Mouse (Mus musculus): ENCODE results near the gene Gm45140.
"Not testable (repeated sequence)": the region's sequence is repeated elsewhere in the genome, so short reads cannot be mapped to it uniquely, and the experiment has no call there.

Gene Gm45140

DNA sequence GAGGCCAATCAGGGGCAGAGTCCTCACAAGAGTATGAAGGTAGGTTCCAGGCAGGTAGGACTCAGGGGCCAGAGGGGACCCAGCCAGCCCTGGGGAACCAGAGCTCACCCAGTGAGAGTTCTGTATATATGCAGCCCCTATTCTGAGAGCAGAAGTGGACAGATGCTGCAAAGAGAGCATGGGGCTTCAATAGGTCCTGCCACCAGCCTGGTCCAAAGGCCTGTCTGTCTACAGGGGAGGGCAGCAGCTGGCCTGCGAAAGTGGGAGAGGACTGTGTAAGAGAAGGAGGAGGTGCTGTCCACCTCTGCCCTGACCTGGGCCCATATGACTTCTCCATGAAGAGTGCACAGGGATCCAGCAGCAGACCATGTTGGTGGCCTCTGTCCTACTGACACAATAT lies 58.9 kb downstream of the Gm45140 start:
- no peak for DNase-seq (ENCODE audit: low spot score in 2 of 2)

DNA sequence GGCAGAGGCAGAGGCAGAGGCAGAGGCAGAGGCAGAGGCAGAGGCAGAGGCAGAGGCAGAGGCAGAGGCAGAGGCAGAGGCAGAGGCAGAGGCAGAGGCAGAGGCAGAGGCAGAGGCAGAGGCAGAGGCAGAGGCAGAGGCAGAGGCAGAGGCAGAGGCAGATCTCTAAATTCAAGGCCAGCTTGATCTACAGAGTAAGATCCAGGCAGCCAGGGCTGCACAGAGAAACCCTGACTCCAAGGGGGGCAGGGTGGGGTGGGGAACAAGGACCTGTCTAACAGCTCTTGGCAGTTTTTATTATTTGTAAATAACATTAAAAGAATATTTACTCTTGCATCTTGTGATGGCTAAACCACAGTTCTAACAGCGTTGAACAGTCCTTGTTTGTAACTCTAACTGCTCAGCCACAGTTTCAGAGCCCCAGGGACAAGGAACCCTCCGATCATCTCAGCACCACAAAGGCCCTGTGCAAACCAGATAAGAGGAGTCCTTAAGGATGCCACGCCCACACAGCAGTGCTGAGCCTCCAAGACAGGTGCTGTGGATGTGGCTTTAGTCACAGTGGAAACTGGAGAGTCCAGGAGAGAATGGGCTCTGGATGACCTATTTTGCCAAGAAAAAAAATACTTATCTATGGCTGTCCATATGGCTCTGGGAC lies 59.9 kb downstream of the Gm45140 start:
- no peak for DNase-seq (ENCODE audit: low spot score in 2 of 2)

DNA sequence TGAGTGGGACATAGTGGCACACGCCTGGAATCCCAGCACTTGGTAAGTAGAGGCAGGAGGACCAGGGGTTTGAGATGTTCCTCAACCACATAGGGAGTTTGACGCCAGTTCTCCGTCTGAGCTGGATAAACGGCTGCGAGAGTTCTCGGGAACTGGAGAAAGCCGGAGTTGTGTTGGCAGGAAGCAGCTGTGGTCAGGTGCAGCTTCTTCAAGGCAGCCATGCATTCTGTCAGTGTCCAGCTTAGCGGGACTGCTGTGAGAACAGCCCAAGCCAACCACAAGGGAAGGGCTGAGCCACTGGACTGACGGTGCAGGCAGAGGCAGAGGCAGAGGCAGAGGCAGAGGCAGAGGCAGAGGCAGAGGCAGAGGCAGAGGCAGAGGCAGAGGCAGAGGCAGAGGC lies 60.7 kb downstream of the Gm45140 start:
- DNase-seq (ENCODE audit: low spot score in 2 of 2) = no peak

DNA sequence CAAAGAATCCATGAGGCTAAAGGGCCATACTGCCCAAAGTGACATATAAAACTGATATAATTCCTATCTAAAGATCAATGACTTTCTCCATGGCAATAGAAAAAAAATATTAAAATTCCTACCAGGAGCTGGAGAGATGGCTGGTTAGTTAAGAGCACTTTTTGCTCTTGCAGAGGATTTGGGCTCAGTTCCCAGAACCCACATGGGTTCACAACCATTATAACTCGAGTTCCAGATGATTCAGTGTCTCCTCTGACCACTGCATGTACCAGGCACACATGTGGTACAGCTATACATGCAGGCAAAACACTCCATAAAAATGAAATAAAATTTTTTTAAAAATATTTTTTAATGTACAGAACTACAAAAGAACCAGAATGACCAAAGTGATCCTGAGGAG lies 61.1 kb downstream of the Gm45140 start:
- DNase-seq (ENCODE audit: low spot score in 2 of 2) = no peak

DNA sequence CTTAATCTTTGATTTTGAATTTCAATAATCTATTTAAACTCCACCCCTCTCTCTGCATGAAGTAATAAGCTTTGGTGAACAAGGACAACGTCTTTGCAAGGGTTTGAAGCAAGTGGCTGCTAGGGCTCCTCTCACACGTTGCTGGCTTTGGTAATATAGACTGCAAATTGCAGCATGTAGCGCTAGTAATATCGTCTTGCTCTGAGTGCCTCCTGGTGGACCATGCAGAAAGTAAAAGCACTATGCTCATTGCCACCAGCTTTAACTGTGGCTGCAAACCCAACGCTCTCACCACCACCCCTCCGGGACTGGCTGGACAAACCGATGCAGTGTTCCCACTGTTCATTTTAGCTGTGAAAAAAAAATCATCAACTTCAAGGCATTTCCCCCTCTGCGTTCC lies 65.0 kb downstream of the Gm45140 start:
- DNase-seq (ENCODE audit: low spot score in 2 of 2) = no peak

DNA sequence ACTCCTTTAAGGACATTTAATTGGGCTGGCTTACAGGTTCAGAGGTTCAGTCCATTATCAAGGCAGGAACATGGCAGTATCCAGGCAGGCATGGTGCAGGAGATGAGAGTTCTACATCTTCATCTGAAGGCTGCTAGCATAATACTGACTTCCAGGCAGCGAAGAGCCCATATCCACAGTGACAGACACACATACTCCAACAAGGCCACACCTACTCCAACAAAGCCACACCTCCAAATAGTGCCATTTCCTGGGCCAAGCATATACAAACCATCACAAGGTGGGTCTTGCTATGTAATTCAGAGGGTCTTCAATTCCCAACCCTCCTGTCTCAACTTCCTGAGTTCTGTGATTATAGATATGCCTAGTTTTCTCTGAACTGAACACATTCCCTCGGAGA lies 71.3 kb downstream of the Gm45140 start:
- DNase-seq (ENCODE audit: low spot score in 2 of 2) = not testable (repeated sequence)

DNA sequence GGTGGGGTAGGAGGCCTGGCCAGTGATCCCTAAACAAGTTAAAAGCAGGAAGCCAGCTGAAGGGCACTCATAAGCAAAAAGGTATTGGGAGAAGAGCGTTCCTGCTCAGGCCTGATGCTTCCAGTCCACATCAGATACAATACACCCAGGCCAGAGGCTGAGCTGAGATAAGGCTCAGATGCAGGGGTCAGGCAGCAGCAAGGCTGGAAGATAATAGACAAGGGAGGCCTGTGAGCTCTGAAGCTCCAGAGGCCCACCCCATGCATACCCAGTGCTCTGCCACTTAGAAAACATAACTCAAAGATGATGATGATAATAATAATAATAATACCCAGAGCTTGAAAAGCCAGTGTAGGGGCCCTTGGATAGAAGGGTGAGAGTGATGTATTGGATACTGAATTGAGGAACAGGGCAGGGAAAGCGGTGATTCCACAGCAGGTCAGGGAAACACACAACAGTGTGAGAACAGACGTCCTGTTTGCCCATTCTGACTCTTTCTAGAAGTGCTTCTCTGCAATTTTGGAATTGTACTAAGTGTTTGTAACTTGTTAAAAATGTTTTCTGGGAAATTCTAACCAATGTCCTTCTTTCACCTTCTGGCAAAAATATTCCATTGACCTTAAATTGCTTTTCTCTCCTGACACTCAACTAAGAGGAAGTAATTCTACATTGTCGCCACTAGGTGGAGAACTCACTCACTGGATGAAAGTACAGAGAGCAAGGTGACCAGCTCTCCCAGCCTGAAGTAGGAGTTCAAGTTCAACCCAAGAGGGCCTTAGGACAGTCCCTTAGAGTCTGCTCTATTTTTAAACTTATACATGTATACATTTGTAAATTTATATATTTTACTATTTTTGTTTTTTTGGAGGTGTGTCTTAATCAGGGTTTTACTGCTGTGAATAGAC lies 72.0 kb downstream of the Gm45140 start:
- no peak for DNase-seq (ENCODE audit: low spot score in 2 of 2)

DNA sequence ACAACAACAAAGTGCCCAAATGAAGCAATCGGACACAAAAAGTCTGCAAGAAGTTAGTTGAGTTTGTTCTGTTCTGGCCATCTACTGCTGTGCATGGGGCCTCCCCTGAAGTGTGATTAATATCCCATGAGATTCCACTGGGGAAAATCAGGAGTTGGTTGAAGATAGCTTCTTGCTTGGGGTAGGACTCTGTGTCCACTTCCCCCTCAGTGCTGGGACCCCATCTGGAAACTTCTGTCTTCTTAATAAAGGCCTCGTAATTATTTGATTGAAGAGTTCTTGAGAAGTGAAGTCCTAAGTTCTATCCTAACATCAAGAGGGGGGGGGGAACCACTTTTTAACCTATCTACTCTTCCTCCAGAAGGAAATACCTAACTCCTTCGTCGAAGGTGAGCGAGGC lies 73.4 kb downstream of the Gm45140 start:
- DNase-seq (ENCODE audit: low spot score in 2 of 2) = no peak

DNA sequence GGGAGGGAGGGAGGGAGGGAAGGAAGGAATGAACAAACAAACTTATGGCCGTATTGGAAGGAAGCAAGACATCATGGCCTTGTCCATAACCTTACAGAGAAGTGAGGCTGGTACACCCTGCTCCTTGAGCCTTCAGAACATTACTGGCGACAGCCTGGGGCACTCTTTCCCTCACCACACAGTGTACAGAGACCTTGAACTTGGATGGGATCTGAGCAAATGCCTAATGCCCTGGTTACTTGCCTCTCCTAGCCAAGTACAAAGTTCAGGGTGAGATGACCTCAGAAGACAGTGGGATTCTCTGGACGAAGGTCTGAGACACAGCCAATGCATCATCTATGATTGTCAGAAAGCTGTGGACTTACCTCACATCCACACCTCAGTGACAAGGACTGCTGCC lies 75.7 kb downstream of the Gm45140 start:
- no peak for DNase-seq (ENCODE audit: low spot score in 2 of 2)

DNA sequence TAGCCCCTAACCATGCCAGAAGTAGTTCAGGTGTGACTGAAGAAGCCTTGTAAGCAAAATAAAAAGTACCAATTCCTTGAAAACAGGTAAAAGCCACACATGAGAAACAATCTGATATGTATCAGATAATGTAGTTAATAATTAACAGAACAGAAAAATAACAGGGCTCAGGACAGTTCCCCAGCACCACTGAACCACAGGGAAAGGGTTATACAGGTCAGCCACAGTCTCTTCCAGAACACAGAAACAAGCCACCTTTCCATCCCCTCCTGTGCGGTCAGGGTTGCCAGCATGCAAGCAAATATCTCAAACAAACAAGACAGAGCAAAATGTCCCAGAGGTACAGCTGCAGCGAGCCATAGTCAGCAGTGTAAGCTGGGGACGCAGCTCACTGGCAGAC lies 76.2 kb downstream of the Gm45140 start:
- DNase-seq (ENCODE audit: low spot score in 2 of 2) = no peak

DNA sequence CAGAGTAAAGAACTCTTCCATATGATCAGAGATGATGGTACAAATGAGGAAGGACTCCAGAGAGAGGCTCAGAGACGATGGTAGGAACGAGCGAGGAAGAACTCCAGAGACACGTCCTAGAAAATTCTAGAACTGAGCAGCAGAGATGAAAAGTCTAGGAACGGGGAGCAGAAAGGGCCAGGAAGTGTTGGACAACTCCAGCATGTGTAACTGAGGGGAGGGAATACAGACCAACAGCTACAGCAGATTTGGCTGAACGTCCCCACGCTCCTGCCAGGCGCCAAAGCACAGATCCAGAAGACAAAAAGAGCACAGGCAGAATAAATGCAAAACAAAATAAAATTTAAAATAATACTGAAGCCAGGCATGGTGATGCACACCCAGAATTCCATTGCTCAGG lies 78.7 kb downstream of the Gm45140 start:
- no peak for DNase-seq (ENCODE audit: low spot score in 2 of 2)

DNA sequence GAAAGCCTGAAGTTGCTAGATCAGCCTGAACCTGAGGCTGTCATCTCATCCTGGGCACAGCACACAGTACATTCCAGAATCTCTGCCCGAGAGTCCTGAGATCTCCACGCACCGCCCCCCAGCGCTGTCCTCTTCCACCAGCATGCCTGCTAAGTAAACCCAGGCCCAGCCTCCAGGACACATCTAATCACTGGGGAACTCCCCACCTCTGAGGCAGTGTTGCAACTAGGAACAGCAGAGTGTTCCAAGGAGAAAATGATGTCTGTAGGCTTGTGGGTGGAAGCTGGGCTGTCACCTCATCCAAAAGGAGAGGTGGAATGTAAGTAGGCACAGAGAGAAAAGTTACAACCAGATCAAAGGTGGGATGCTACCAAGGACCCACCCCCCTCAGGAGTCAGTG lies 80.4 kb downstream of the Gm45140 start:
- DNase-seq (ENCODE audit: low spot score in 2 of 2) = no peak

DNA sequence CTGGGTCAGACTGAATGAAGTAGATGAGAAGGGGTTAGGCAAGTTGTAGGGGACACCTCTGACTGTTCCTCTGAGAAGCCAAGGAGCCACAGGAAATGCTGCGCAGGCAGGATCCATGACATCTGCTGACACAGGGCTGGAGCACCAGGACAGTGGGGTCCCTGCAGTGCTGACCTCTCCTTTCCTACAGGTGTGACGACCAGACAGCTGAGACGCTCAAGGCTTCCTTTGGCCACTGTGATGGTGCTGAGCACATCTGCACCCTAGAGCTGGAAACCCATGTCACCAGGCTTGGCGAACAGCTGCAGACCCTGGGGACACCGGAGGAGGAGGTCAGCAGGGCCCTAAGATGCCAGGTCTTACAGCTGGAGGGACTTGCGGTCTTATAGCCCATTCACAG lies 84.0 kb downstream of the Gm45140 start:
- no peak for DNase-seq (ENCODE audit: low spot score in 2 of 2)

DNA sequence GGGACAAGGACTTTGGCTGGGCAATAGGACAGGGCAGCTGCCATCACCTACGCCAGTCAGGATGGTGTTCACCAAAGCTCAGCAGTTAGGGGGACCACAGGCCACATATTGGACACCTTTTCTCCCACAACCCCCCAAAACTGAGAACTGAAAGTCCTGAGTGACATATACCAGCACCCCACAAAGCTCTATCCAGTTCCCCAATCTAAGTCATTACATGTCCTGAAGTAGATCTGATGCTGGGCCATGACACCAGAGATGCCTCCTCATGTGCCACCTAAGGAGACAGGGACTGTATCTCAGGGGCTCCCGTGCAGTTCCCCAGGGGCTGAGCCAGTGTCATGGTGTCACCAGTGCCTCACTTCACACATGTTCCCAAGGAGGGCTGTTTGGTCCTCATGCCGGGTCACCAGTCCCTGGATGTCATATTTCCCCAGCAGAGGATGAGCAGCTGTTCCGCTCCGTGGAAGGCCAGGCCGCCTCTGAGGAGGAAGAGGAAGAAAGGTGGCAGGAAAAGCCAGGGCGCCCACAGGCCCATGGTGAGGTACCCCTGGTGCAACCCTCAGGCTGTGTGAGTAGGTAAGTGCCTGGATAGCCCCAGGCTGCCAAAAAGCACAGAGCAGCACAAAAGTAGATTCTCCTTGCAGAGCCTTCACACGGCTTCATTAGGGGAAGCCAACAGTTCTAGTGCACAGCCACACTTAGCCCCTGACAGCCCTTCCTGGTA lies 85.2 kb downstream of the Gm45140 start:
- no peak for DNase-seq (ENCODE audit: low spot score in 2 of 2)

DNA sequence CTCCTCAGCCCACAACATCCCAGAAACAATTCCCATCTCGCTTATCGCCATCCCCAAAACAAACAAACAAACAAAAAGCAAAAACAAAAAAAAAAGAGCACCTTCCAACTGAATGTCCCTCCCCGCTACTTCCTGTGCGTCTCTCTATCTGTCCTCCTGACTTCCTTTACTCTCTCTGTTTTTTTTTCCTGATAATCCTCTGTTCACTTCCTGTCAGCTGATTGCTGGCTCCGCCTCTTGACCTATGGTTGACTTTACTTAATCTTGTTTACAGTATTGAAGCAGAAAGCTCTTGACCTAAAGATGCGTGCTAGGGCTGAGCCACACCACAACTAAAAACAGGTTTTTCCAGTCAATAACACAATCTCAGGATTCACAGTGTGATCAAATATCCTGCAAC lies 87.1 kb downstream of the Gm45140 start:
- DNase-seq (ENCODE audit: low spot score in 2 of 2) = no peak

DNA sequence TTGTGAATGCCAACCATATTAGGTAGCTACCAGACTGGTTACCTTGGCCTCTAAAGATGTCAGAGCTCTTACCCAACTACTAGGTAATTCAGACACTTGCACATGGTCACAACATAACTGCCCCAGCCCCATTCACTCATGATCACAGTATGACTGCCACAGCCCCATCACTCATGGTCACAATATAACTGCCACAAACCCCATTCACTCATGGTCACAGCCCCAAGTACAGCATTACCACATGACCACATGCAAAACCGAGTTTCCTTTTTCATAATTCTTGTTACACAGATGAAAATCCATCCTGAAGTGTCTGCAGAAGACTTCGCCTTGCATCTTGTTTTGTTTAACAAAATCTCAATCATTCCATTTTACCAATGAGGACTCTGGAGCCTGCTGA lies 87.5 kb downstream of the Gm45140 start:
- no peak for DNase-seq (ENCODE audit: low spot score in 2 of 2)

DNA sequence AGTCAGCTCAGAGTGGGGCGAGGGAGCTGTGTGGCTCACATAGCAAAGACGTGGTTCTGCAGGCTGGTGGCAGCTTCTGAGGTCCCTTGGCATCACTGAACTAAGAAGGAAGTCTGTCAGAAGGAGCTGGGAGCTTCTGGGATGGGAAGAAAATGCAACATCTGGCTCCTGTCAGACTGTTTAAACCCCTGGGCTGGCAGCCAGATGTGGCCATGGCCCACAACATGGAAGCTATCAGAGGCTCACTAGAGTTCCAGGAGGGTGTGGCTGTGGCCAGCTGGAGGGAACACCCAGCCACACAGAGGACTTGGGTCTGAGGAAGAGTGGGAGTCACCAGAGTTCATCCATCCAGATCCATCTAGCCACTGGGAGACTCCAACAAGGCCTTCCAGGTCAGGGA lies 88.7 kb downstream of the Gm45140 start:
- peak in 1 of 2 experiments; percentile 70 for DNase-seq (ENCODE audit: low spot score in 2 of 2)

DNA sequence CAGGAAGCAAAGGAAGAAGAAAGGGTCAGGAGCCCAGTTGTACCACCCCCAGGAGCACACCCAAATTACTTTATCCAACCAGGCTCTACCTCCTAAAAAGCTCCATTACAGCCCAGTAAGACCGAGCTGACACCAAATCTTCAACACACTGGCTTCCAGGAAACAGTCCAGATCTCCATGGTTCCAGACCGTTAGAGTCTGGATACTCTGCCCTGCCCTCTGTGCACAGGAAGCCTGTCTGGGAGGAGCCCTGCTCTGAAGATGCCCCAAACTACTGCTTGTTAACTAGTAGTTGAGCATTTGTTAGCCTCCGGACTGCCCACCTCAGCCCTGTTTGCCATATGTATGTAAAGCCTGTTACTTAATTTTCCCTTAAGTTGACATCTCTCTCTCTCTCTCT lies 89.5 kb downstream of the Gm45140 start:
- no peak for DNase-seq (ENCODE audit: low spot score in 2 of 2)

DNA sequence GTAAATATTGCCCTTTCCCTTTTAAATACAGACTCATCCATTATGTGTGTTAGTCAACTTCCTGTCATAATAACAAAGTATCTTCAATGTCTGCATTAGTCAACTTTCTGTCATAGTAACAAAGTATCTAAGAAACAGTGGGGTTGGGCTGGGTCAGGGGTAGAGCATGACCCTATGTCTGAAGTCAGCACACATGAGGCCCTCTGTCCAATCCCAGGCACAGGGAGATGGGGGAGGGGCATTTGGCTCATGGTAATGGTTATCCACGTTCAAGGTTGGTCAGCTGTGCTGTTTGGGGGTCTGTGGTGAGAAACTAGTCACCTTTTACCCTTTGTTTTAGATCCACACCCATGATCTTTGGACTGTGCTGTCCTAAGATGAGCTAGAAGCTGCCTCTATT lies 90.3 kb downstream of the Gm45140 start:
- DNase-seq (ENCODE audit: low spot score in 2 of 2) = no peak

DNA sequence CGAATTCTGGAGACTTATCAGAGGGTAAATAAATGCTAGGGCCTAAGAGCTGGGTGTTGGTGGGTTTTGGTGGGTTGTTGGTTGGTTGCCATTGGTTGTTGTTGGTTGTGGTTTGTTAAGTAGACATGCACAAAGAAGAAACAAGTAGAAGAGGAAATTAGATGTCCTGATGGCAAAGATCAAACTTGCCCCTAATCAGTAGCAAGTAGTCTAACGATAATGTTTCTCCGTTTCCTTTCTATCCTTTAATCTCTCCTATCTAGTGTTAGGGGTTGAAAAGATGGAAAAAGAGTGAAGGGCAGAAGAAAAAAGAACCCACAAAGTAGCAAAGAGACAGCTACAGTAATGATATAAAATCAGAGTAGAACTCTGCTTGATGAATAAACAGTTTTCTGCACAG lies 91.0 kb downstream of the Gm45140 start:
- no peak for DNase-seq (ENCODE audit: low spot score in 2 of 2)

DNA sequence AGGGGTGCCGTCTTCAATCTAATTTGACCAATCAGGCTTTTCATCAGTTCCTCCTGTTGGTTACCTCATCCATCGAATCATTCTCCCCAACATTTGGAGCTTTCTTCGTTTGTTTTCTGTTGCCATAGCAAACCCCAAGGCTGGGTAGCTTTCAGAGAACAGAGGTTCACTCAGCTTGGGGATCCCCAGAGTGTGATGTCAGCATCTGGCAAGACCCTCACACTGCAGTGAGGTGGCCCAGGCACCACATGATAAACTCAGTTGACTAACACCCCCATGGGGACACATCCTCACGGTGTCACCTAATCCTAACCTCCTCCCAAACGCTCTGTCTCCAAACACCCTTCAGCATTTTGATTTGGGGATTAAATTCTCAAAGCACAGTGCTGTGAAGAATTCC lies 92.3 kb downstream of the Gm45140 start:
- no peak for DNase-seq (ENCODE audit: low spot score in 2 of 2)

DNA sequence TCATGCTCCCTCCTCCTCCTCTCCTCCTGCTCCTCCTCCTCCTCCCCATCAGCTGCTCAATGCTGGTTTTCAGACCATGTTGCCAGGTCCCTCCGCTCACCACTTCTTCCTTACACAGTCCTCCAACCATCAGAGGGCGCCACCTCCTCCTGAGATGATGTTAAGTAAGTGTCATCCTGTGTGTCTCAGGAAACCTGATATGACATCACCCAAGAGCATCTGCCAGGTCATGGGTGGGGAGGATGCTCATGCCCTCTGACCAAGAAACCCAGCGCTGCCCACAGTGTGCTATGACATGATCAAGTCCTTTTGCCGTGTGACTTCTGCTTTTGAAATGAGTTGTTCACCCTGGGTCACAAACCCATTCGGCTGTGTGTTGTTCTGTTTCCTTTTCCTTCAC lies 92.8 kb downstream of the Gm45140 start:
- DNase-seq (ENCODE audit: low spot score in 2 of 2) = no peak

DNA sequence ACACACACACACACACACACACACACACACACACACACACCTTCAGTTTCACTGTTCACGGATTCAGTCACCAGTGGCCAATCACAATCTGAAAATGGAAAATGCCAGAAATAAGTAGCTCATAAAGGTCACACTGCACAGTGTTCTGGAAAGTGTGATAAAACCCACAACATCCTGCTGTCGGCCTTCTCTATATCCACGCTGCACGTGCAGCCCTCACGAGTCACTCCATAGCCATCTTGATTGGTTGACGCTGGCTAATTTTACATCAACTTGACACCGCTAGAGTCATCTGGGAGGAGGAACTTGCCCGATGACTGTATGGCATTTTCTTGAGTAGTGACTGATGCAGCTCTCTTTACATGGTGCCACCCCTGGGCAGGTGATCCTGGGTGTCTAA lies 93.6 kb downstream of the Gm45140 start:
- no peak for DNase-seq (ENCODE audit: low spot score in 2 of 2)
